Mouse (Mus musculus): ENCODE data around the gene Celf2.
A peak's percentile ranks its signal among the peaks of the same experiment; 100 is the strongest.

The Celf2 gene

GRCm38 (mm10) chr2:6923738-6924474, 585.5 kb downstream of the Celf2 start:
- DNase-seq (ENCODE audit: inconsistent ontology term) = no peak

DNA sequence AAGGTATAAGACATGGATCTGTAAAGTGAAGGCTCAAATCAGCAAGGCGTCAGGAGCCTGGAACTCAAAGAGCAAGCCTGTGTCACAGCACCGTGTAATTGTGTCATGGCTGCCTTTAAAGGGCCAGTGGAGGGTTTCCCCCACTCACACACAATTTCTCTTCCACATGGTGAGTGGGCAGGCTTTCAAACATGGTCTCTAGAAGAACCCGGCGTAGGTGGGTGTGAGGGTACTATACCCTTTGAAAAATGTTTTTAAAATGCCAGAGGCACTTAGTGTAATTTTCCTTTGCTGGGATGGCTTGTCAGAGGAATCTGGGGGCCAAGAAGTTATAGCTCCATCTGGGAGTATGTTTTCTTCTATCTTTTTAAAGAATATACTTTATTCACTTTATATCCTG, 594.0 kb downstream of the Celf2 start:
- DNase-seq (ENCODE audit: inconsistent ontology term) = no peak

DNA sequence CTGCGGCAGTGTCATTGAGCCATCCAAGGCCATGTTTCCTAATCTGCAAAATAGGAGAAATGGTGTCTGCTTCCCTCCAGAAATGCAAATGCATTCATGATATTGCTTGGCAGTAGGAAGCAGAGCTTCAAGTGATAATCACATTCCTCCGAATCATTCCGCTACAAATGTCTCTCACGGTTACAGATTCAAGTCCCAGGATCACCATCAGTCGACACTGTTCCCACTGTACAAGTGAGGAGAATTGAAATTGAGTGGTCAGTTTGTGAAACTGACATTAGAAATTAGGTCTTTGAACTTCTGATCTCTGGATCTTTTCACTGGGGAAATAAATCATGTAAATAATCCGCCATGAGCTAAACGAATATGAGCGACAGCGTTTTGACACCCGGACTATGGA, 596.0 kb downstream of the Celf2 start:
- peak; percentile 62 for DNase-seq (ENCODE audit: inconsistent ontology term)

GRCm38 (mm10) chr2:6911932-6912331, 597.4 kb downstream of the Celf2 start:
- no peak for DNase-seq (ENCODE audit: inconsistent ontology term)

DNA sequence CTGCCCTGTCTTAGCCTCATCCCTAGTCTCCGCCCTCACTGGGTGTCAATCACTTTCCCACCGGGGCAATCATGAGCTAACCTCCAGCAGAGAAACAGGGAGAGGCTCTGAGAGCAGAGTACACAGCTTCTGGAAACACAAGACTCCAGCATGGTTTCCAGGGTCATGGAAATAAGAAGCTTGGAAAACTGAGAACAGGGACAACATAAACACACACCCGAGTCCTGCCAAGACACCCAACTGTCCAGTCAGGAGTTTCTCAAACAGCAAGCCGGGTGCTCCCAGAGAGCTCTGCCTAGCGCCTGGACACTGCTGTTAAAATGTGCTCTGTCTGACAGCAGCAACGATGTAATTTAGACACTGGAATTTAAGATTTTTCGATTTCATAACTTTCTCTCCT, 599.4 kb downstream of the Celf2 start:
- no peak for DNase-seq (ENCODE audit: inconsistent ontology term)

DNA sequence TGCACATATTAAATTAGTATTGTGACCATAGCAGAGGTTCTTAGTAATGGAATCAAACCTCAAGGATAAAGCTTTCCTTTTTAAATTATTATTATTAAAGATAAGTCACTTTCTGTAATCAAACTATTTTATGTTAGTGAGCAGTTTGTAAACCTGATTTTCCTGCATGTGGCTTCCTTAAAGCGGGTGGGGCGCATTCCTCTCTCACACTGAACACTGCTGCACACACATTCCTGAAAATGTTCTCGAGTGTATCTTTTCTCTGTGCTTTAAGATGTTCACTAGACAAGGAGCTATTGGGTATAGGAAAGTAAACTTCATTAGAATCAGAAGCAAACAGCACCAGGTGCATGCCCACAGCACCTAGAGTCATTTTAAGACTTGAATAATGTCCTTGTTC, 605.0 kb downstream of the Celf2 start:
- DNase-seq (ENCODE audit: inconsistent ontology term) = peak; percentile 77

- DNase-seq (ENCODE audit: inconsistent ontology term) = peak; percentile 64
Measured at GRCm38 (mm10) chr2:6903251-6903763, 606.1 kb downstream of the Celf2 start.

DNA sequence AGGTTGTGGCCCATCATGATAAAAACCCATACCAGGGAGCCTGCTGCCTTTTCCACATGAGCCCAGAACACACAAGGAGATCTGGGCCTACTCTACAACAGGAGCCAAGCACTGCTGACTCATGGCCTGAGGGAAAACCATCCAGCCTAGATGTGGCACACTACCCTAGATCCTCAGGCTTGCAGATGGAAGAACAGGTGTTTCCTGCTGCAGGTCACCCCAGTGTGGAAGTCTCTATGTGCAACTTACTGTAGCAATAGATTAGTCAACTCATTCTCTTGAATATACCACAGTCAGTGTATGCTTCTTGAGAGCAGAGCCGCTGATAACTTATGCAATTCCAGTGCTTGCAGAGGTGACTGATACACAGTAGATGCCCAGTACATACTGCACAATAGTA, 612.5 kb downstream of the Celf2 start:
- DNase-seq (ENCODE audit: inconsistent ontology term) = no peak

DNA sequence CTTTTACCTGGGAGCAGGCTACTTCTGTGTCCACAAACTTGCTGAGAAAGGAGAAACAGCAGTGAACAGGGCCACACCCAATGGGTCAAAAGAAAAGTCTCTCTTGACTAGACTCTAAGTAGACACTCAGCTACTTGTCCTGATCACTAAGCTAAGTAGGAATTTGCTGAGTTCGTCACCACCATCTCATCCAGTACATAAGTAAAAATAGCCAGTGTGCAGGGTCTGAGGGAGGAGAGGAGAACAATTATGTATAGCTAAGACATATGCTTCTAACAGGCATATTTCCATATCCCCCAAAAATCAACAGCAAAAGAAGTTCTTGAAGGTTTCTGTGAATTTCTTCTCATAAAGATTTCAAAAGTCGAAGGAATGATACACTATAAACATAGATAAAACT, 615.8 kb downstream of the Celf2 start:
- DNase-seq (ENCODE audit: inconsistent ontology term) = no peak

GRCm38 (mm10) chr2:6893095-6893494, 616.3 kb downstream of the Celf2 start:
- no peak for DNase-seq (ENCODE audit: inconsistent ontology term)

DNA sequence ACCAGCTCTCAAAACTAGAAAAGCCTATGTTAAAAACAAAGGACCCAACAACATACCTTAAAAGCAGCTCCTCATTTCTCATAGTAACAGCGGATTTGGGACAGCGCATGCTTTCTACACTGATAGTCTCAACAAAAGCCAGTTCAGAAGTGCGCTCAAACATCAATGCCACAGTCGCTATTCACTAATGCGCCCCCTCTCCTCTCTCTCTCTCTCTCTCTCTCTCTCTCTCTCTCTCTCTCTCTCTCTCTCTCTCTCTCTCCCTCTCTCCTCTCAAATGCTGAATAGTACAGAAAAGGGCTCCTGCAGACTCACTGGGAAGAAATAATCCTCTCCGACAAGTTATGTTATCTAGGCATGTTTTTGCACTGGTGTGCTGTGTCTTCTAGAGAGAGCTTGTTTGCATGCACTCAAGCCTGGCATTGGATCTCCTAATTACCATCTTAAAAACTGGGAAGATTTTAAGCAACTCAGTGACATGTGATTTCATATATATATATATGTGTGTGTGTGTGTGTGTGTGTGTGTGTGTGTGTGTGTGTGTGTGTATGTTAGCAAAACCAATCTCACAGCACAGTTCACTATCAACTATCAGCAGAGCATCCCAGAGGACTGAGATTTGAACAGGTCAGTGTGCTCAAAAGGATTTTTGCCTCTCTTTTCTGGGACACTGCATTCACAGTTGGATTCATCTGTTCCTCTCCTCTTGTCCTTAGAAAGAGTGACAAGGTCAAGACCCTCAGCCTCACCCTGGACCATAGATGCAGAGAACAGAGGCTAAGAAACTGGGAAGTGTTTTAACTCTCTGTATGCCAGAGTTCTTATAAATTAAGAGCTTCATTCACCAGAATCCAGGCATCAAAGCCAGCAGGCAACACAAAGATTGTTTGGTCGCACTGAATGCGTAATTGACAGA, 624.3 kb downstream of the Celf2 start:
- peak; percentile 71 for DNase-seq (ENCODE audit: inconsistent ontology term)

GRCm38 (mm10) chr2:6883996-6884795, 625.2 kb downstream of the Celf2 start:
- peak; percentile 25 for DNase-seq (ENCODE audit: inconsistent ontology term)

DNA sequence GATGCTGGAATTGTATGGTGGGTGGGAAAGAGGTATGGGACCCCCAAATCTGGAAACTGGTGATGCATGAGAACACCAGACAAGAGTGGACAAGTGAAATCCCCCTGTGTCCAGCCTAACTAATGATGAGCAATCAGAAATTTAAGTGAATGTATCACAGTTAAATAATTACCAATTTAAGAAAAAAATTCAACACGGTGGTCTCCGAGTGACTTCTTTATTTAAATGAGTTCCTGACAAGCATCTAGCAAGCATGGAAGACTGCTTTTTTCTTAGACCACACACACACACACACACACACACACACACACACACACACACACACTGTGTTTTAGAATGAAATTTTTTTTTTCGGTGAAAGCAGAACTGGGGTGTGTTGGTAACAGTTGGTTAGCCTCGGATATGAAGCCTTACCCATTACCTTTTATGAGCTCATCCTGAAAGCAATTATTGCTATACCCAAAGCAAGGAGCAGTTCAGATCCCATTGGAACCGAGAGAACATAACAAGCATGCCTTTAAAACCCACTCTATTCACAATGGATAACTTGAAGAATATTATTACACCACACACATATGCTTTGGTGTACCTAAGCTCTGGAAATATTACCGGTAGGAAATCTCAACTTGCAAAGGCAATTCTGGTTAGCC, 627.0 kb downstream of the Celf2 start:
- peak; percentile 56 for DNase-seq (ENCODE audit: inconsistent ontology term)

- DNase-seq (ENCODE audit: inconsistent ontology term) = peak; percentile 31
Measured at GRCm38 (mm10) chr2:6880941-6881575, 628.3 kb downstream of the Celf2 start.

DNA sequence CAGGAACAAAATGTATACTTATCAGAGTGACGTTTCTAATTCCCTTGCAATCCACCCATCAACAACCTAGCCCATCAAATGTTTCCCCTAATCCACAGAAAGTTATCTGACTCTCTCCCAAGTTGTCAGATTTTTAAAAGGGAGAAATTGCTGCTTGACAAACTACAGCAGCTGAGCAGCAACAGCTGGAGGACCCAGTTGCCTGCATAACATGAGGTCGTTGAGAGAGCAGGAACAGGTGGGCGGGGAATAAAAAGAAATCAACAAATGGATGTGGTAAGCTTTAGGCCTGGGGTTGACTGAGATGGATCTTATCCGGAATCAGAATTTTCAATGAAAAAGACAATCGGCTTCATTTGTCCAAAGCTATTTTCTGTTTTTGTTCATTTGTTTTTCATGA, 632.3 kb downstream of the Celf2 start:
- peak; percentile 16 for DNase-seq (ENCODE audit: inconsistent ontology term)

GRCm38 (mm10) chr2:6876547-6876946, 632.8 kb downstream of the Celf2 start:
- peak; percentile 44 for DNase-seq (ENCODE audit: inconsistent ontology term)

GRCm38 (mm10) chr2:6875071-6875611, 634.2 kb downstream of the Celf2 start:
- DNase-seq (ENCODE audit: inconsistent ontology term) = peak; percentile 95

DNA sequence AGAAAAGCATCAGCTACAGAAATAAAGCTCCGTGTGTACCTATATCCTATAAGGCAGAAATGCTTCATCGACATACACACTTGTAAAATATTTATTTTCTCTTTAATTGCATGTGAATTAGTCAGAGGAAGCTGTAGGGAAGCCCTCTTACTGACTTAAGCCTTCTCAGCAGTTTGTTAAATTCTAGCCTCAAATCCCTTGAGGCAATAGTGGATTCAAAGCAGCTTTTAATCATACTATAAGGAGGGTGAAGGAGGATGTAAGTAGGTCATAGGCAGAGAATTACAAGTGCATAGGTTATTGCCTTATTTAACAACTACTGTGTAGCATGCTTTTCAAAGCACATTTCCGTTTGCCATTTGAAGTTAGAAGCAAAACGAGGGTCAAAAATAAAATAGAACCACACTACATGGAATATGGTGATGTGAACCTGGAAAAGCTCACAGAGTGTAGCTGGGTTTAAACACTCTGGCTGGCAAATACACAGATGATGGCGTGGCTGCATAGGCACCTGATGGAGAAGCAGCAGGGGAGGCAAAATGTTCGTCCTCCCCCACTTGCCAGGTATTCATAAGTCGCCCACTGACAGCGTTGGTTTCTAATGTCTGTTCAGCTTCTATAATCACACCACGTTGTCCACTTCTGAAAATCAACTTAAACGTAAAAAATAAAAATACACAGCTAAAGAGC, 635.0 kb downstream of the Celf2 start:
- DNase-seq (ENCODE audit: inconsistent ontology term) = peak; percentile 66

DNA sequence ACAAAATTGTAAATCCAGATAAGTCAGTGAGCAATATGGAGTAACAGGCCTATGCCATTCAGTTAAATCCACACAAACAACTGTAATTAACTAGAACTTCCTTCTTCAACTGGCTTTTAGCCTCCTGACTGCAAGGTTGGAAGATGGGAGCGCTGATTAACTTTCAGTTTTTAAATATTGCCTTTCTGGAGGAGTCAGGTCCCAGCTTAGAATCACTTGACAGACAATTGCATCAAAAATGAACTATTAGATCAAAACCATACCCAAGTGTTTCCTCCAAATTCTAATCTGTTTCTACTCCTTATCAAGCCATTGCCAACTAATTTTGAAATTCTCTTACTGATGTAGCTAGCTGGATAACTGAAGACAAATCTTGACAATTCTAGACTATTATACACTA, 635.7 kb downstream of the Celf2 start:
- peak; percentile 80 for DNase-seq (ENCODE audit: inconsistent ontology term)

- DNase-seq (ENCODE audit: inconsistent ontology term) = no peak
Measured at GRCm38 (mm10) chr2:6872894-6873255, 636.5 kb downstream of the Celf2 start.
